Mouse (Mus musculus): ENCODE results near the gene Asxl2. TPM values are rescaled to one million over a fixed set of nuclear protein-coding genes. Genes with fewer than 3 reads are reported as not detected.
A peak's percentile ranks its signal among the peaks of the same experiment; 100 is the strongest.
"Not testable (repeated sequence)": the region's sequence is repeated elsewhere in the genome, so short reads cannot be mapped to it uniquely, and the experiment has no call there.

The Asxl2 gene
- polyA plus RNA-seq, 1 experiment: 4.3 TPM

DNA sequence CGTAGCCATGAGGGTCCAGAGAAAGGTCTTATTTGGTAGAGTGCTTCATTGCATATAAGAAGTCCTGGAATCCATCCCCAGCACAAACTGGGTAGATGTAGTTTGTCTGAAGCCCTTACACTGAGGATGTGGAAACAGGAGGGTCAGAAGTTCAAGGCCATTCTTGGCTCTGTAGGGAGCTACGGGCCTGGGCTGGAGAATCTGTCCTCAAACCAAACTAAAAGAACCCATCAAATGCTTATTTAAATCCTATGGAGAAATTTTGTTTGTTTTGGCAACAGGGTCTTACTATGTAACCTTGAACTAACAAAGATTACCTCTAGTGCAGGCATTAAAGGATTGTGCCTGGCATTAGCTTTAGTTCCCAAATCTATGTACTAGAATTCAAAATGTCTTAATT, 14.3 kb downstream of the Asxl2 start:
- no peaks in the 10 kb centered on the region for H3K27me3 ChIP-seq (replicated peaks)
- H3K4me3 ChIP-seq (replicated peaks): peak overlapping the region; percentile 44
- no peaks in the 10 kb centered on the region for H3K9me3 ChIP-seq
- H3K4me1 ChIP-seq: peaks cover 41% of the 10 kb centered on the region
- no peak for TF ChIP-seq GATA1 (IDR thresholded peaks at IDR 0.05; ENCODE audit: borderline replicate concordance, low read length)
- no peak for TF ChIP-seq FLI1 (IDR thresholded peaks at IDR 0.05; ENCODE audit: low read length)
- peaks cover 44% of the 10 kb centered on the region for H3K36me3 ChIP-seq (replicated peaks; ENCODE audit: low read length)

GRCm38 (mm10) chr12:3441361-3441760, 14.7 kb downstream of the Asxl2 start:
- TF ChIP-seq GATA1 (IDR thresholded peaks at IDR 0.05; ENCODE audit: borderline replicate concordance, low read length): no peak
- no peak for TF ChIP-seq FLI1 (IDR thresholded peaks at IDR 0.05; ENCODE audit: low read length)
- Histone ChIP-seq H3K36me3 (replicated peaks; ENCODE audit: low read length) (peaks cover 46% of the 10 kb centered on the region), H3K9me3 (no peaks in the 10 kb centered on the region), H3K27me3 (replicated peaks) (no peaks in the 10 kb centered on the region), H3K4me1 (peaks cover 38% of the 10 kb centered on the region), H3K4me3 (replicated peaks) (peak overlapping the region; percentile 44)

GRCm38 (mm10) chr12:3453554-3453953, 26.9 kb downstream of the Asxl2 start:
- Histone ChIP-seq H3K9me3 (no peaks in the 10 kb centered on the region), H3K36me3 (replicated peaks; ENCODE audit: low read length) (peaks cover 77% of the 10 kb centered on the region), H3K4me1 (peaks cover 5% of the 10 kb centered on the region), H3K4me3 (replicated peaks) (no peak overlapping the region), H3K27me3 (replicated peaks) (no peaks in the 10 kb centered on the region)
- TF ChIP-seq FLI1 (IDR thresholded peaks at IDR 0.05; ENCODE audit: low read length) (no peak), GATA1 (IDR thresholded peaks at IDR 0.05; ENCODE audit: borderline replicate concordance, low read length) (no peak)

DNA sequence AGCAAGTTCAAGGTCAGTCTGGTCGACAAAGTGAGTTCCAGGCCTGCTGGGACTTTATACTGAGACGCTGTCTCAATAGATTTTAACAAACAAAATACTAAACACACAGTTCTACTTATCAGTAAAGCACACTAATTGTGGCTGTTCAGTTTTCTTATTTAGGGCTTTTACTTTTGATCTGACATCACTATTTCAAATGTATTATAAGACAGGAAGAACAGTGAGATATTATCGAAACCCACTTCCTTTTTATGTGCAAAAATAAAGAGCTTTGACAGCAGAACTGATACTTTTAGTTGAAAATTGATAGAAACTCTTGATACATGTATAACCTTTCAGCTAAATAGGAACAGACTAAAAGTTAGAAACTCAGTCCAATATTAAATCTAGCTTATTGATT, 36.4 kb downstream of the Asxl2 start:
- Histone ChIP-seq H3K36me3 (replicated peaks; ENCODE audit: low read length) (peaks cover 93% of the 10 kb centered on the region), H3K9me3 (no peaks in the 10 kb centered on the region), H3K27me3 (replicated peaks) (no peaks in the 10 kb centered on the region), H3K4me3 (replicated peaks) (no peak overlapping the region), H3K4me1 (peaks cover 7% of the 10 kb centered on the region; the same call in 1 of the 2 replicates)
- TF ChIP-seq FLI1 (IDR thresholded peaks at IDR 0.05; ENCODE audit: low read length): no peak
- TF ChIP-seq GATA1 (IDR thresholded peaks at IDR 0.05; ENCODE audit: borderline replicate concordance, low read length): no peak

- Histone ChIP-seq H3K9me3 (no peaks in the 10 kb centered on the region), H3K4me3 (replicated peaks) (no peak overlapping the region), H3K36me3 (replicated peaks; ENCODE audit: low read length) (peaks cover 85% of the 10 kb centered on the region), H3K27me3 (replicated peaks) (no peaks in the 10 kb centered on the region), H3K4me1 (no peaks in the 10 kb centered on the region; the same call in 1 of the 2 replicates)
- TF ChIP-seq FLI1 (IDR thresholded peaks at IDR 0.05; ENCODE audit: low read length): no peak
- no peak for TF ChIP-seq GATA1 (IDR thresholded peaks at IDR 0.05; ENCODE audit: borderline replicate concordance, low read length)
Measured at GRCm38 (mm10) chr12:3499662-3500061, 73.0 kb downstream of the Asxl2 start.

GRCm38 (mm10) chr12:3500071-3500470, 73.4 kb downstream of the Asxl2 start:
- H3K27me3 ChIP-seq (replicated peaks): no peaks in the 10 kb centered on the region
- TF ChIP-seq GATA1 (IDR thresholded peaks at IDR 0.05; ENCODE audit: borderline replicate concordance, low read length) (no peak), FLI1 (IDR thresholded peaks at IDR 0.05; ENCODE audit: low read length) (no peak)
- peaks cover 81% of the 10 kb centered on the region for H3K36me3 ChIP-seq (replicated peaks; ENCODE audit: low read length)
- H3K4me3 ChIP-seq (replicated peaks): no peak overlapping the region
- H3K9me3 ChIP-seq: no peaks in the 10 kb centered on the region
- no peaks in the 10 kb centered on the region; the same call in 1 of the 2 replicates for H3K4me1 ChIP-seq

DNA sequence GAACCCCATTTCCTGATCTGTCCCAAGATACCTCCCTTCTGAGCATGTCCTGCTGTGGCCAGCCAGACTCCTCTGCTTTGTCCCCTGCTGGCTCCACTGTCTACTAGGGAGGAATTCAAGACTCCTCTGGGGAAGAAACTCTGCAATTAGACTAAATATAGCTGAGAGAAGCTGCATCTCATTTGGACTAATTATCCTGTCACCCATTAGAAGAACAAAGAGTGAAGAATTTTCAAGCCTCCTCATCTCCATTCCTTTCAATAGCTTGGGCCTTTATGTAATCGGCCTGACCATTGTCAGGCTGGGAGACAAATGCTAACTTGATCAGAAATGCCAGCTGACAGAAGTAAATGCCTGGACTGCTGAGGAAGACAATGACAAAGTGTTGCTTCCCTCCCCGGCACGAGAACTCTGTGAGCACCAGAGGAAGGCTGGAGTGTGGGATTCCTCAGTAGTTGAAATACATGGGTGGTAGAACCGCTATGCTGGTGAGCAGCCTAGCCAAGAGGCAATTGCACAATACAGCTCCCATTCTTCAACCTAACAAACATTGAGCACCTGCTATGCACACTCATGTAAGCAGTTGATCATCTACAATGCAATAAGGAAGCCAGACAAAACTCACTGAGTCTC, 92.1 kb downstream of the Asxl2 start:
- Histone ChIP-seq H3K9me3 (no peaks in the 10 kb centered on the region), H3K4me3 (replicated peaks) (no peak overlapping the region), H3K36me3 (replicated peaks; ENCODE audit: low read length) (no peaks in the 10 kb centered on the region), H3K4me1 (peaks cover 4% of the 10 kb centered on the region; the same call in 1 of the 2 replicates), H3K27me3 (replicated peaks) (no peaks in the 10 kb centered on the region)
- TF ChIP-seq GATA1 (IDR thresholded peaks at IDR 0.05; ENCODE audit: borderline replicate concordance, low read length) (no peak), FLI1 (IDR thresholded peaks at IDR 0.05; ENCODE audit: low read length) (no peak)

DNA sequence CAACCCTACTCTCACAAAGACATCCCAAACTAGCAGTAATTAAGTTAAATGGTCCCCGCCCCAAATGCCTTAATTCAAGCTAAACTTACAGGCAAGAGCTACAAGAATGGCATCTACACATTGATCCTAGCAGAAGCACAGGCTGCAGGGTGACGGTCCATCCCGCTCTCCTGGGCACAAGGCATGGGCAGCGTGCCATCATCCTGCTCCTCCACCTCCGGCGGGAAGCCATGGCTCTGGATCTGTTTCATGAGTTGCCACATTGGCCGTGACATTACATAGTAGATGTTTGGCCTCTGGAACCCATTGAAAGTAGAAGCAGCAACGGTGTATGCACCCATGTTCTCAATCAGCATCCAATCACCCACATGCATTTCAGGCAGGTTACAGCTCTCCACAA, 95.1 kb downstream of the Asxl2 start:
- H3K27me3 ChIP-seq (replicated peaks); H3K9me3 ChIP-seq; H3K4me1 ChIP-seq; H3K36me3 ChIP-seq (replicated peaks; ENCODE audit: low read length); H3K4me3 ChIP-seq (replicated peaks): not testable (repeated sequence)

- H3K4me3 ChIP-seq (replicated peaks): no peak overlapping the region
- H3K4me1 ChIP-seq: peaks cover 2% of the 10 kb centered on the region; the same call in 1 of the 2 replicates
- H3K9me3 ChIP-seq: peaks cover 19% of the 10 kb centered on the region
- TF ChIP-seq FLI1 (IDR thresholded peaks at IDR 0.05; ENCODE audit: low read length): no peak
- no peak for TF ChIP-seq GATA1 (IDR thresholded peaks at IDR 0.05; ENCODE audit: borderline replicate concordance, low read length)
- no peaks in the 10 kb centered on the region for H3K36me3 ChIP-seq (replicated peaks; ENCODE audit: low read length)
- no peaks in the 10 kb centered on the region for H3K27me3 ChIP-seq (replicated peaks)
Measured at GRCm38 (mm10) chr12:3525536-3525935, 98.9 kb downstream of the Asxl2 start.

DNA sequence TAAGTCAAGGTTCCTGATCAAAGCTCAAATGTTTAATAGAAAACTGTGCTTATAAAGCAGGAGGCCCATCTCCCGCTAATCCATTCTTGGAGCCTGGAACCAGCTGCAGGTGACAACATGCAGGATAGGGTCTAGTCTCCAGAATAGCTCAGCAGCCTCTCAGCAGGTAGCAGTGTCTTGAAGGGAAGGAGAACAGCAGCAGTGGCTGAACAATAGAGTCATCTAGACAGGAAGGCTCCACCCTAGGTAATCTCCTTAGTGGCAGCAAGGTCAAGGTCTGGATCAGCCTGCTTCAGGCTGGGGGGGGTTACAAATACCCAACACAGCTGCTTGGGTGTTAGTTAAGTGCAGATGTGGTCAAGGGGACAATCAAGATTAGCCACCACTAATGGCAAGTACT, 108.8 kb downstream of the Asxl2 start:
- not testable (repeated sequence) for H3K36me3 ChIP-seq (replicated peaks; ENCODE audit: low read length); H3K9me3 ChIP-seq; H3K27me3 ChIP-seq (replicated peaks); H3K4me1 ChIP-seq; H3K4me3 ChIP-seq (replicated peaks)

DNA sequence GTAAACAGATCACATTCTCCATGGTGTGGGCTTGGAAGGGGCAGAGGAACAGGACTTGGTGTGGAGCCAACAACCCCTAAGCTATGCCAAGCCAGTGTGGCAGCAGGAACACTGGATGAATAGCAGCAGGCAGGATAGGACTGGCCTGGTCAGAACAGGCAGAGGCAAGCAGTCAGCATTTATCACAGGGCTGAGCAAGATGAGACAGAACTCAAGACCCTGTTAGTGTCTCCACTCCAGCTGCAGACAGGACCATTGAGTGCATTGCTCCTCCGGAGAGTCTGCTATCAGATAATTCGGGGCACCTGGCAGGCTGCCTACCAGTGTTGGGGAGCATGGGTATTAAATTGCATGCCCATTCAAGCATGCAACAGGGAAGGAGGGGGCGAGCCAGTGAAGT, 111.0 kb downstream of the Asxl2 start:
- H3K27me3 ChIP-seq (replicated peaks): peaks cover 2% of the 10 kb centered on the region
- no peaks in the 10 kb centered on the region for H3K36me3 ChIP-seq (replicated peaks; ENCODE audit: low read length)
- no peak overlapping the region for H3K4me3 ChIP-seq (replicated peaks)
- H3K4me1 ChIP-seq: peaks cover 3% of the 10 kb centered on the region; the same call in 1 of the 2 replicates
- H3K9me3 ChIP-seq: 0 out of 2 replicates have a peak, but pooled peaks cover 5% of the 10 kb centered on the region
- TF ChIP-seq GATA1 (IDR thresholded peaks at IDR 0.05; ENCODE audit: borderline replicate concordance, low read length): no peak
- TF ChIP-seq FLI1 (IDR thresholded peaks at IDR 0.05; ENCODE audit: low read length): no peak
